Mouse (Mus musculus) E14TG2a.4 (cell line): ENCODE data around the gene Madd.

Experiments
- CTCF ChIP-seq: conservative IDR thresholded peaks from 2 replicates; pipeline ENCODE4 v1.5.1; 2014; ENCODE audit warnings: low read length
- NANOG ChIP-seq: IDR thresholded peaks from 2 replicates; pipeline ENCODE4 v1.6.1; 2014; ENCODE audit warnings: borderline replicate concordance, low read length, mixed read lengths

- TF ChIP-seq CTCF, result no peak
- no peak for TF ChIP-seq NANOG
Observed at GRCm38 (mm10) chr2:91152885-91153377, 30.7 kb downstream of the Madd start.
